Mouse (Mus musculus) urinary bladder, adult 18-20 months (tissue): Measurements from ENCODE around the gene Kmt2d.
A peak's percentile ranks its signal among the peaks of the same experiment; 100 is the strongest.

Experiments used
- DNase-seq, 2 experiments: peaks; one replicate each; pipeline ENCODE4 v3.0.0; 2022; ENCODE audit warnings: low spot score in 2 of 2, mixed read lengths in 2 of 2

Kmt2d gene

GRCm38 (mm10) chr15:98887526-98887925 is 16.5 kb upstream of the Kmt2d start:
- no peak for DNase-seq

- DNase-seq, result no peak
These were observed 15.8 kb upstream of the Kmt2d start for GRCm38 (mm10) chr15:98886667-98887387.

GRCm38 (mm10) chr15:98884106-98884505 is 13.1 kb upstream of the Kmt2d start:
- no peak for DNase-seq

GRCm38 (mm10) chr15:98883661-98884060 is 12.7 kb upstream of the Kmt2d start:
- DNase-seq, result no peak

GRCm38 (mm10) chr15:98881656-98882008 is 10.6 kb upstream of the Kmt2d start:
- no peak for DNase-seq

GRCm38 (mm10) chr15:98880978-98881655 is 10.1 kb upstream of the Kmt2d start:
- DNase-seq, result peak; percentile 81 to 86

- DNase-seq, result no peak
These were observed 6.3 kb upstream of the Kmt2d start for GRCm38 (mm10) chr15:98877331-98877730.

- peak; percentile 85 to 96 for DNase-seq
These were observed 1.2 kb upstream of the Kmt2d start for GRCm38 (mm10) chr15:98871916-98872888.

GRCm38 (mm10) chr15:98870179-98871069 is 580 bp downstream of the Kmt2d start:
- DNase-seq, result peak in 1 of 2 experiments; percentile 37

GRCm38 (mm10) chr15:98869342-98870178 is 1.4 kb downstream of the Kmt2d start:
- DNase-seq, result no peak

GRCm38 (mm10) chr15:98868346-98869063 is 2.5 kb downstream of the Kmt2d start:
- DNase-seq, result no peak

- peak in 1 of 2 experiments; percentile 41 for DNase-seq
These were observed 3.7 kb downstream of the Kmt2d start for GRCm38 (mm10) chr15:98867321-98867720.

- DNase-seq, result no peak
These were observed 4.5 kb downstream of the Kmt2d start for GRCm38 (mm10) chr15:98866501-98866900.

GRCm38 (mm10) chr15:98865771-98866170 is 5.2 kb downstream of the Kmt2d start:
- no peak for DNase-seq

- no peak for DNase-seq
These were observed 6.1 kb downstream of the Kmt2d start for GRCm38 (mm10) chr15:98864951-98865350.

- DNase-seq, result no peak
These were observed 7.5 kb downstream of the Kmt2d start for GRCm38 (mm10) chr15:98863451-98863958.

GRCm38 (mm10) chr15:98861701-98862410 is 9.1 kb downstream of the Kmt2d start:
- DNase-seq, result no peak

GRCm38 (mm10) chr15:98860921-98861320 is 10.1 kb downstream of the Kmt2d start:
- DNase-seq, result no peak
